Mouse (Mus musculus): ENCODE data around the gene Ptges3l.
"Not testable (repeated sequence)": the region's sequence is repeated elsewhere in the genome, so short reads cannot be mapped to it uniquely, and the experiment has no call there.

The Ptges3l gene

GRCm38 (mm10) chr11:101455627-101456026 is 30.5 kb upstream of the Ptges3l start:
- no peak for DNase-seq

GRCm38 (mm10) chr11:101454702-101455101 is 29.6 kb upstream of the Ptges3l start:
- DNase-seq, result no peak

GRCm38 (mm10) chr11:101452093-101452774 is 27.1 kb upstream of the Ptges3l start:
- no peak for DNase-seq

GRCm38 (mm10) chr11:101451536-101451935 is 26.4 kb upstream of the Ptges3l start:
- no peak for DNase-seq

GRCm38 (mm10) chr11:101450394-101450793 is 25.3 kb upstream of the Ptges3l start:
- no peak for DNase-seq

GRCm38 (mm10) chr11:101449596-101449995 is 24.5 kb upstream of the Ptges3l start:
- not testable (repeated sequence) for DNase-seq

- no peak for DNase-seq
Measured at GRCm38 (mm10) chr11:101448899-101449298, 23.8 kb upstream of the Ptges3l start.

GRCm38 (mm10) chr11:101448274-101448746 is 23.2 kb upstream of the Ptges3l start, which contains the start of gene Ifi35:
Ifi35 (plus strand) TSS chr11:101448407.
- no peak for DNase-seq

GRCm38 (mm10) chr11:101447786-101448185 is 22.7 kb upstream of the Ptges3l start:
- no peak for DNase-seq

GRCm38 (mm10) chr11:101446860-101447259 is 21.7 kb upstream of the Ptges3l start:
- DNase-seq, result not testable (repeated sequence)

GRCm38 (mm10) chr11:101446319-101446718 is 21.2 kb upstream of the Ptges3l start:
- no peak for DNase-seq

GRCm38 (mm10) chr11:101442760-101443159 is 17.6 kb upstream of the Ptges3l start:
- DNase-seq, result no peak

GRCm38 (mm10) chr11:101442127-101442693 is 17.1 kb upstream of the Ptges3l start, which contains the start of gene Rpl27:
Rpl27 (plus strand) TSS chr11:101442298.
- DNase-seq, result peak; percentile 99

- DNase-seq, result not testable (repeated sequence)
Measured at GRCm38 (mm10) chr11:101441450-101442126, 16.5 kb upstream of the Ptges3l start.

- not testable (repeated sequence) for DNase-seq
Measured at GRCm38 (mm10) chr11:101438006-101438405, 12.9 kb upstream of the Ptges3l start.

- no peak for DNase-seq
Measured at GRCm38 (mm10) chr11:101436916-101437315, 11.8 kb upstream of the Ptges3l start.

GRCm38 (mm10) chr11:101435831-101436230 is 10.7 kb upstream of the Ptges3l start:
- DNase-seq, result no peak

GRCm38 (mm10) chr11:101433396-101433795 is 8.3 kb upstream of the Ptges3l start:
- DNase-seq, result peak; percentile 71

GRCm38 (mm10) chr11:101431327-101431726 is 6.2 kb upstream of the Ptges3l start:
- no peak for DNase-seq

- no peak for DNase-seq
Measured at GRCm38 (mm10) chr11:101426165-101426564, 1.0 kb upstream of the Ptges3l start.

- DNase-seq, result peak; percentile 44
Measured at GRCm38 (mm10) chr11:101424105-101424851, 855 bp downstream of the Ptges3l start, which contains the start of gene Gm27029. Gm27029 (minus strand) TSS chr11:101424796.

GRCm38 (mm10) chr11:101420148-101420547 is 5.0 kb downstream of the Ptges3l start:
- DNase-seq, result no peak

- DNase-seq, result no peak
Measured at GRCm38 (mm10) chr11:101419610-101420009, 5.5 kb downstream of the Ptges3l start.
